Mouse (Mus musculus): ENCODE data around the gene Kiss1r. TPM values are rescaled to one million over a fixed set of nuclear protein-coding genes. Genes with fewer than 3 reads are reported as not detected.

The Kiss1r gene
- polyA plus RNA-seq, 1 experiment from 2014 or later = 0.31 TPM

- WGBS = 3% methylated on average over 21 of the region's 21 CpGs
These were observed 2.6 kb downstream of the Kiss1r start for GRCm38 (mm10) chr10:79919251-79919849.

GRCm38 (mm10) chr10:79920056-79920890 is 3.5 kb downstream of the Kiss1r start:
- WGBS = 26% methylated on average over 26 of the region's 26 CpGs
- Histone ChIP-seq H3K36me3 (no peaks in the 10 kb centered on the region), H3K27ac (no peak overlapping the region), H3K4me3 (peak overlapping the region; percentile 56), H3K27me3 (ENCODE audit: insufficient read depth, poor library complexity, severe bottlenecking) (peaks cover 70% of the 10 kb centered on the region), H3K9me3 (no peaks in the 10 kb centered on the region), H3K4me1 (peaks cover 62% of the 10 kb centered on the region)
- DNase-seq (ENCODE audit: low spot score) = no peak

More at GRCm38 (mm10) chr10:79919251-79919849, 2.6 kb downstream of the Kiss1r start:
- no peak for DNase-seq (ENCODE audit: low spot score)
- H3K4me1 ChIP-seq = peaks cover 69% of the 10 kb centered on the region
- no peak overlapping the region for H3K27ac ChIP-seq
- peaks cover 70% of the 10 kb centered on the region for H3K27me3 ChIP-seq (ENCODE audit: insufficient read depth, poor library complexity, severe bottlenecking)
- peak overlapping the region; percentile 88 for H3K4me3 ChIP-seq
- H3K9me3 ChIP-seq = no peaks in the 10 kb centered on the region
- no peaks in the 10 kb centered on the region for H3K36me3 ChIP-seq

DNA sequence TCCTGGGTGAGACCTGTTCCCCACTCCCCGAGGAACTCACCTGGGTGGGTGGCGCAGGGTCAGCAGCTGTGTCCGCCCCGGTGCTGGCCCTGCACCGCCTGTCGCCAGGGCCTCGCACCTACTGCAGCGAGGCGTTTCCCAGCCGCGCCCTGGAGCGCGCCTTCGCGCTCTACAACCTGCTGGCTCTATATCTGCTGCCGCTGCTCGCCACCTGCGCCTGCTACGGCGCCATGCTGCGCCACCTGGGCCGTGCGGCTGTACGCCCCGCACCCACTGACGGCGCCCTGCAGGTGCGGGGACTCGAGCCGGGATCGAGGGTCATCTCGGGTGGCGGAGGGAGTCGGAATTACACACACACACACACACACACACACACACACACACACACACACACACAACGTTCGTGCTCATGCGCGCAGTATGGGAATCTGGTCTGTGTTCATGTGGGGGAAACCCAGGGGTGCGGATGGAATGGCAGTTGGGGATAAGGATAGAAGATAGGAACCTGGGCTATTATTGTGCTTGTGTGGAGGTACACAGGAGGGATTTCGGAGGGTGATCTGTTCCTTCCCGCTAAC is 4.3 kb downstream of the Kiss1r start, which contains the start of gene R3hdm4:
Gene R3hdm4, minus strand, starts transcription at position 251 of the 578 bp plus-strand sequence.
- peaks cover 62% of the 10 kb centered on the region for H3K4me1 ChIP-seq
- peaks cover 70% of the 10 kb centered on the region for H3K27me3 ChIP-seq (ENCODE audit: insufficient read depth, poor library complexity, severe bottlenecking)
- DNase-seq (ENCODE audit: low spot score) = no peak
- no peaks in the 10 kb centered on the region for H3K9me3 ChIP-seq
- WGBS = 5% methylated on average over 41 of the region's 41 CpGs
- 0 out of 2 replicates have a peak within 1 kb of the TSS, but pooled peaks have one; percentile 22 for H3K27ac ChIP-seq
- peak within 1 kb of the TSS; percentile 56 for H3K4me3 ChIP-seq
- H3K36me3 ChIP-seq = no peaks in the 10 kb centered on the region

GRCm38 (mm10) chr10:79921572-79921971 is 4.8 kb downstream of the Kiss1r start:
- no peak for DNase-seq (ENCODE audit: low spot score)
- WGBS = under 1% methylated on average over 34 of the region's 34 CpGs
- no peak overlapping the region for H3K27ac ChIP-seq

GRCm38 (mm10) chr10:79924998-79925784 is 8.4 kb downstream of the Kiss1r start:
- peaks cover 40% of the 10 kb centered on the region for H3K27me3 ChIP-seq (ENCODE audit: insufficient read depth, poor library complexity, severe bottlenecking)
- no peak overlapping the region; the same call in 1 of the 2 replicates for H3K27ac ChIP-seq
- DNase-seq (ENCODE audit: low spot score) = peak; percentile 94
- WGBS = 12% methylated on average over 29 of the region's 29 CpGs
- H3K9me3 ChIP-seq = no peaks in the 10 kb centered on the region
- H3K36me3 ChIP-seq = no peaks in the 10 kb centered on the region
- peaks cover 52% of the 10 kb centered on the region for H3K4me1 ChIP-seq
- peak overlapping the region; percentile 99; the same call in 1 of the 2 replicates for H3K4me3 ChIP-seq

More at GRCm38 (mm10) chr10:79921572-79921971, 4.8 kb downstream of the Kiss1r start:
- Histone ChIP-seq H3K4me1 (peaks cover 62% of the 10 kb centered on the region), H3K36me3 (no peaks in the 10 kb centered on the region), H3K9me3 (no peaks in the 10 kb centered on the region), H3K4me3 (peak overlapping the region; percentile 56), H3K27me3 (ENCODE audit: insufficient read depth, poor library complexity, severe bottlenecking) (peaks cover 70% of the 10 kb centered on the region)

DNA sequence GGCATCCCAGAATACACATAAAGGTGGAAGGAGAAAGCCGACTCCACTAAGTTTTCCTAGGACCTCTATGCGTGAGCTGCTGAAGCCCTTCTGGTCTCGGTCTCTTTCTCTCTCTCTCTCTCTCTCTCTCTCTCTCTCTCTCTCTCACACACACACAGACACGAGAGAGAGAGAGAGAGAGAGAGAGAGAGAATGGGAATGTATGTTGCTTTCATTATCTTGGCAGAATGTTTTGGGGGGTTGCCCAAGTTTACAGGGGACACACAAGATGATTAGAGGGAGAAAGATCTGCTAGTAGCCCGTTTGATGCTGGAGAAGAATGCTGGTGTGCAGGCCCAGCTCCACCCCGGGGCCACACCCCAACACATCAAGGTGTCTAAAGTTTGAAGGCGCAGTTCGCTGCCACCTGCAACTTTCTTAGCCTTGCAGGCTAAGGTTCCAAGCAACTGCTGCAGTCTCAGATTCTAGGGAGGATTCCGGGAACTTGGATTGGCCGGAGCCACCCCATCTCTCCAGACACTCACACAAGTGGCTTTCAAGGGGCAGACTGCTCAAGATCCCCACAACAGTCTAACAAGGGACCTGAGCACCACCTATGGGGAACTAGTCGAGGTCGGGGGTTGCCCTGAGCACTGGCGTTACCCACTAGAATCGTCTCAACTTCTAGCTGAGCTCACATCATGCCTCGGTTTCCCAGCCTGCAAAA is 9.2 kb downstream of the Kiss1r start:
- Histone ChIP-seq H3K27me3 (ENCODE audit: insufficient read depth, poor library complexity, severe bottlenecking) (peaks cover 33% of the 10 kb centered on the region), H3K4me1 (peaks cover 52% of the 10 kb centered on the region), H3K27ac (peak overlapping the region; percentile 99), H3K4me3 (peak overlapping the region; percentile 99), H3K36me3 (peaks cover 7% of the 10 kb centered on the region), H3K9me3 (no peaks in the 10 kb centered on the region)
- 8% methylated on average over 15 of the region's 15 CpGs for WGBS
- no peak for DNase-seq (ENCODE audit: low spot score)

- Histone ChIP-seq H3K4me3 (peak within 1 kb of the TSS; percentile 99), H3K36me3 (peaks cover 15% of the 10 kb centered on the region), H3K27ac (peak within 1 kb of the TSS; percentile 99), H3K4me1 (peaks cover 52% of the 10 kb centered on the region), H3K27me3 (ENCODE audit: insufficient read depth, poor library complexity, severe bottlenecking) (peaks cover 25% of the 10 kb centered on the region), H3K9me3 (no peaks in the 10 kb centered on the region)
- under 1% methylated on average over 63 of the region's 63 CpGs for WGBS
- DNase-seq (ENCODE audit: low spot score) = peak; percentile 95
These were observed 9.9 kb downstream of the Kiss1r start, which contains the start of gene Arid3a for GRCm38 (mm10) chr10:79926491-79927323. Gene Arid3a, plus strand, starts transcription at chr10:79927043.

DNA sequence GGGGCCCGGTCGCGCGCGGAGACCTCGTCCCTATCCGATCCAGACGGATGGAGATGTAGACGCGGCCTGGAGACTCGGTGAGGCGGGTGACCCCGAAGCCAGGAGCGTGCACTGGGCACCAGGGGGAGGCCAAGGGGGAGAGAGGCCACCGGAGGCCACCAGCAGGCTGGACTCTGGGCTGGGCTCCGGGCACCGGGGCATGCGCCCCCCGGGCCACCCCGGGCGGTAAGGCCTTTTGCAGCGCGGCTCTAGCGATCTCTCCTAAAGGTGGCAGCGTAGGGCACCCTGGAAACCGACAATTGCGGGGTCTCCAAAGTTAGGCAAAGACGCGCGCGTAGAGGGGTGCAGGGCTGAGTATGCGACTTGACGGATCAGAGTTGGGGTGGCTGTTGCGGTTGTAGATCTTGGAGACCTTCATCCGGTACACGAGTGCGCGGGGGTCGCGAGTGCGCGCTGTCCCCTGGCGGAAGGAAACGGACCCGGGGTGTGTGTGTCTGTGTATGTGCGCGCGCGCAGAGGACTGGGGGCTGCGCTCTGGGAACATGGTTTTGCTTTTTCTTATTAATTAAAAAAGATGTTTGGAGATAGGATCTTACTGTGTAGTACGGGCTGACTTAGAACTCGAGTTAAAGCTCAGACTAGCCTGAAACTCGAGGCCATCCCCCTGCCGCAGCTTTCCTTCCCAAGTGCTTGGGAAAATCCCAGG is 10.7 kb downstream of the Kiss1r start:
- peak overlapping the region; percentile 99 for H3K4me3 ChIP-seq
- WGBS = 0% methylated on average over 54 of the region's 54 CpGs
- H3K4me1 ChIP-seq = peaks cover 58% of the 10 kb centered on the region
- H3K27me3 ChIP-seq (ENCODE audit: insufficient read depth, poor library complexity, severe bottlenecking) = peaks cover 18% of the 10 kb centered on the region
- peak overlapping the region; percentile 99 for H3K27ac ChIP-seq
- no peaks in the 10 kb centered on the region for H3K9me3 ChIP-seq
- peak; percentile 86 for DNase-seq (ENCODE audit: low spot score)
- H3K36me3 ChIP-seq = peaks cover 23% of the 10 kb centered on the region

DNA sequence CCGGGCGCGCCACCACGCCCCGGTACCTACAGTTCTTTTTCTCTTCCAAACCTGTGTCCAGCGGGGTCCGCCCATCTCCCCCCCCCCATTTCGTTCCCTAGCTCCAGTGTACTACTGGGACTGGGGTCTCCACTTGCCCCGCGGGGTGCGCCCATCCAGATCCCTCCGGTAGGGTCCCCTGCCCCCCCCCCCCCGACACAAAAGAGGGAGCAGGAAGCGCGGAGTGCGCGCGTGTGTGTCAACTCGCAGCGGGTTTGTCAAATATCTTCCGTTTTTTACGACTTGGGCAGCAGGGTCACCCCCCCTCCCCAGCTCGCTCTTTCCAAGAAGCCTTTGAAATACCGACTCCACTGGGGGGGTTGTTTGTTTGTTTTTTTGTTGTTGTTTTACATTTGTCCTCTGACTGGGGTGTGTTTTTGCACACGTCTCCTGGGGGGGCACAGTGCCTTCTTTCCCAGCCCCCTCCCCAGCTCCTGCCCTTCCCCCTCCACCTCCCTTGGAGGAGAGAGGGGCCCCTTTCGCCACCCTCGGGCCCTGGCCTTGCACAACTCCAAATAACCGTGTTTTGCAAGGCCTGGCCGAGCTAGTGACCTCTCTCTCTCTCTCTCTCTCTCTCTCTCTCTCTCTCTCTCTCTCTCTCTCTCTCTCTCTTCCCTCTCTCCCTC is 11.4 kb downstream of the Kiss1r start:
- DNase-seq (ENCODE audit: low spot score) = no peak
- H3K27me3 ChIP-seq (ENCODE audit: insufficient read depth, poor library complexity, severe bottlenecking) = peaks cover 11% of the 10 kb centered on the region
- H3K27ac ChIP-seq = peak overlapping the region; percentile 99
- H3K4me3 ChIP-seq = peak overlapping the region; percentile 99
- peaks cover 30% of the 10 kb centered on the region for H3K36me3 ChIP-seq
- WGBS = under 1% methylated on average over 29 of the region's 29 CpGs
- H3K4me1 ChIP-seq = peaks cover 65% of the 10 kb centered on the region
- H3K9me3 ChIP-seq = no peaks in the 10 kb centered on the region

- H3K9me3 ChIP-seq = no peaks in the 10 kb centered on the region
- peaks cover 1% of the 10 kb centered on the region for H3K27me3 ChIP-seq (ENCODE audit: insufficient read depth, poor library complexity, severe bottlenecking)
- no peak for DNase-seq (ENCODE audit: low spot score)
- peak overlapping the region; percentile 99 for H3K4me3 ChIP-seq
- 14% methylated on average over 9 of the region's 9 CpGs for WGBS
- H3K36me3 ChIP-seq = peaks cover 39% of the 10 kb centered on the region
- H3K4me1 ChIP-seq = peaks cover 74% of the 10 kb centered on the region
- peak overlapping the region; percentile 99 for H3K27ac ChIP-seq
These were observed 12.3 kb downstream of the Kiss1r start for GRCm38 (mm10) chr10:79928907-79929701.

Measured in heart, embryonic 10.5 days (tissue).